Mouse (Mus musculus): ENCODE data around the gene 4930415O20Rik. TPM values are rescaled to one million over a fixed set of nuclear protein-coding genes. Genes with fewer than 3 reads are reported as not detected.
A peak's percentile ranks its signal among the peaks of the same experiment; 100 is the strongest.
"Not testable (repeated sequence)": the region's sequence is repeated elsewhere in the genome, so short reads cannot be mapped to it uniquely, and the experiment has no call there.

Gene 4930415O20Rik
- total RNA-seq, 2 experiments from 2014 or later: 0.73 TPM; not detected in 1

- peak; percentile 99 for DNase-seq (ENCODE audit: extremely low spot score in 1 of 2, low spot score in 1 of 2)
Observed at GRCm38 (mm10) chr15:98567278-98568134, 3.3 kb upstream of the 4930415O20Rik start.

- DNase-seq (ENCODE audit: extremely low spot score in 1 of 2, low spot score in 1 of 2): no peak
Observed at GRCm38 (mm10) chr15:98568256-98569033, 2.4 kb upstream of the 4930415O20Rik start.

- DNase-seq (ENCODE audit: extremely low spot score in 1 of 2, low spot score in 1 of 2): no peak
Observed at GRCm38 (mm10) chr15:98569216-98569615, 1.6 kb upstream of the 4930415O20Rik start.

- no peak for DNase-seq (ENCODE audit: extremely low spot score in 1 of 2, low spot score in 1 of 2)
Observed at GRCm38 (mm10) chr15:98569795-98570365, 924 bp upstream of the 4930415O20Rik start.

DNA sequence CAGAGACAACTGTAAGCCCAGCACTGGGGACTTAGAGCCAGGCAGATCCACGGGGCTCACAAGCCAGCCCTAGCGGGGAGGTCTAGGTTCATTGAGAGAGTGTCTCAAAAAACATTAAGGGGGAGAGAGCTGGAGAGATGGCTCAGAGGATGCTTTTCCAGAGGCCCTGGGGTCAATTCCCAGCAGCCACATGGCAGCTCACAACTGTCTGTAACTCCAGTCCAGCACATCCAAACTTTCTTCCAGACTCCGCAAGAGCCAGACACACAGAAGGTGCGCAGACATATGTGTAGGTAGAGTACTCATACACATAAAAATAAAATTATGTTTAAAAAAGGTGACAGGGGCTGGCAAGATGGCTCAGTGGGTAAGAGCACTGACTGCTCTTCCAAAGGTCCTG is 2.5 kb downstream of the 4930415O20Rik start:
- no peak for DNase-seq (ENCODE audit: extremely low spot score in 1 of 2, low spot score in 1 of 2)

- no peak for DNase-seq (ENCODE audit: extremely low spot score in 1 of 2, low spot score in 1 of 2)
Observed at GRCm38 (mm10) chr15:98579310-98579709, 8.5 kb downstream of the 4930415O20Rik start.

DNA sequence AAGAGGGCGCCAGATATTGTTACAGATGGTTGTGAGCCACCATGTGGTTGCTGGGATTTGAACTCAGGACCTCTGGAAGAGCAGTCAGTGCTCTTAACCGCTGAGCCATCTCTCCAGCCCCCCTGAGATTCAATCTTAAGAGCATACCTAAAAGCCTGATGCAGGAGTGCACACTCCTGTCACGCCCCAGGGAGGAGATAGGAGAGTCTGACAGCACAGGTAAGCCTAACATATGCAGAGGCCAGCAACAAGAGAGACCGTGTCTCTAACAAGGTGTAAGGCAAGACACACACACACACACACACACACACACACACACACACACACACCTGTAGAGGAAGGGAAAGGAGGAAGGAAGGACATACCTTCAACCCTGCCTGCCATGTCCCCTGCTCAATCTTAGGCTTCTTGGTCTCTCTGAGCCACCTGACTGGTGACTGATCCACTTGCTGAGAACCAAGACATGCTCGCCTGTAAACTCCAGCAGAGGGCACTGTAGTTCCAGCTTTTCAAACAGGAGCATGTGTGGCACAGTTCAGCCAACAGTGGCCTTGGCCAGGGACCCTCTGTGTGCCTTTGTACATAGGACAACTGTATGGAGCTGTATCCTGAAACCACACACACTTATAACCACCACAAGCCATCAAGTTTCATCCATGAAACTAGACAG is 9.1 kb downstream of the 4930415O20Rik start:
- DNase-seq (ENCODE audit: extremely low spot score in 1 of 2, low spot score in 1 of 2): peak; percentile 49 to 76

- no peak for DNase-seq (ENCODE audit: extremely low spot score in 1 of 2, low spot score in 1 of 2)
Observed at GRCm38 (mm10) chr15:98582410-98582809, 11.6 kb downstream of the 4930415O20Rik start.

DNA sequence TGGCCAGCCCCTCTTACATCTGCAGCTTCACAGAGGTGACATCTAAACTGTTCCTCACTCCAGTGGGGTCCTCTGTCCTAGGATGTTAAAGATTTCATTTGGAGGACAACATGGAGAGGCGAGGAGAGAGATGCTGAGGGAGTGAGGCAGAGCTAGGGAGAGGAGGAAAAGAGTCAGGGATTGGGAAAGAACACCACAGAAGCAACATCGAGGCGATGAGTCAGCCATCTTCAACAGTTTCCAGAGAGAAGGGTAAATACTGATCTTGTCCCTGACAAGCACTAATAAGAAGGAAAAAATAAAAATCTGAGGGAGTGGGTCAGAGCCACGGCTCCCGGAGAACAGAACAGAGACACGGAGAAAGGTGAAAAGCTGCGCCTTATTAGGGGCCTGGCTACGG is 12.2 kb downstream of the 4930415O20Rik start:
- no peak for DNase-seq (ENCODE audit: extremely low spot score in 1 of 2, low spot score in 1 of 2)

- no peak for DNase-seq (ENCODE audit: extremely low spot score in 1 of 2, low spot score in 1 of 2)
Observed at GRCm38 (mm10) chr15:98585421-98585820, 14.6 kb downstream of the 4930415O20Rik start.

- DNase-seq (ENCODE audit: extremely low spot score in 1 of 2, low spot score in 1 of 2): not testable (repeated sequence)
Observed at GRCm38 (mm10) chr15:98586141-98586540, 15.3 kb downstream of the 4930415O20Rik start.

DNA sequence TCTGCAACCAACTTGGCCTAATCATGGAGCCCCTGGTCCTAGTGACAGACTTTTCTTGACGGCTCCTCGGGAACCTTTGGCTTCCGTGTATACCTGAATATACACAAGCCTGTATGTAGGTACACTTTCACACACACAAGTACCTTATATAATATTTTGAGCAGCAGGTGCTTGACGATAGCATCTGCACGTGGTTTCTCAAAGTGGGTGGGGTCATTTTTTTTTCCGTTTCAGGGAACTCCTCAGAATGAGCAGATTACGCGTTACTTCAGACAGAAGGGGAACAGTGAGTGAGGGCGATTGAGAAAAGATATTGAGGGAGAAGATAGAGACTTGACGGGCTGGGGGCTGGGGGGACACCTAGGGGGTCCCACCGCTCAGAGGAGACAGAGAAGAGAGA is 16.9 kb downstream of the 4930415O20Rik start:
- no peak for DNase-seq (ENCODE audit: extremely low spot score in 1 of 2, low spot score in 1 of 2)

DNA sequence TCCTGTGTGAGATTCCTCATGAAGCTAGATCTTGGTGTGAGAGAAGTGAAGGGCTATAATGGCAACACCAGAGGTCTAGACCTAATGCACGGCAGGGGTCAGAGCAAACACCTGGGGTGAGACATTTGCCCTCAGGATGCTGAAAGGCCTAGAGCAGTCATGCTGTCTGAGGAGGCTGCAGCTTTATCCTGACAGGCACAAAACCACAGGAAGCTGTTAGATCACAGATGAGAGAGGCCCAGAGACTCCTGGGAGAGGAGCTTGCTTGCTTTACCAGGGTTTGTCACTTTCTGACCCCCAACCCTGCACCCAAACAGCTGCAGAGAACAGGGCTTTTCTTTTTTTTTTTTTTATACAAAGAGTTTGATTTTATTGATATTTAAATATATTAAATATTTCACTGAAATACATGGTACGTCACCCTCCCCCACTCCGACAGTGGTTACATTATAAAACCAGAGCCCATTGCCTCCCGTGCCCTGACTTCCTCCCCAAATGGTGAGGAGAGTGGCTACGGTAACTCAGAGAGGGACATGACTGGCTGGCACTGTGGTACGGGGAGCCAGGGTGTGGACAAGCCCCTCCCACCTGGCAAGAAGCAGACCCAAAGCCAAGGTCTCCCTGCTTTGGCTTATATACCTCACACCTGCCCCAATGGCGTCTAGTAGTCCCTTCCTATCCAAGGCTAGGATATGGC is 19.0 kb downstream of the 4930415O20Rik start:
- no peak for DNase-seq (ENCODE audit: extremely low spot score in 1 of 2, low spot score in 1 of 2)

GRCm38 (mm10) chr15:98591396-98591795 is 20.6 kb downstream of the 4930415O20Rik start:
- no peak for DNase-seq (ENCODE audit: extremely low spot score in 1 of 2, low spot score in 1 of 2)

DNA sequence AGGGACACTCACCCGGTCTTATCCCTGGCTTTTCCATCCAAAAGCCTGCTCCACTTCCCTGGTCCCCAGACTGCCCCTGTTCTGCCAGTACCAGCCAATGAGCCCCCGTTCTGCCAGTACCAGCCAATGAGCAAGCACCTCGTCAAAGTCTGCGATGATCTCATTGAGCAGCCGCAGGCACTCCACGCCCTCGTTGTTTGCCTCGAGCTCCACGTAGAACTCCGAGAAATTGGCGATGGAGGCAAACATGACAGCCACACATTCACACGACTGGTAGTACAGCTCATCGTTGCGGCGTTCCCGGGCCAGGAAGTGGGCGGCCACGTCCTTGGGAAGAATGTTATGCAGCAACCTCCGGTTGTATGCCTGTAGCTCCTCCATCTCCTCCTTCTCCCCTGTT is 23.4 kb downstream of the 4930415O20Rik start:
- DNase-seq (ENCODE audit: extremely low spot score in 1 of 2, low spot score in 1 of 2): no peak

DNA sequence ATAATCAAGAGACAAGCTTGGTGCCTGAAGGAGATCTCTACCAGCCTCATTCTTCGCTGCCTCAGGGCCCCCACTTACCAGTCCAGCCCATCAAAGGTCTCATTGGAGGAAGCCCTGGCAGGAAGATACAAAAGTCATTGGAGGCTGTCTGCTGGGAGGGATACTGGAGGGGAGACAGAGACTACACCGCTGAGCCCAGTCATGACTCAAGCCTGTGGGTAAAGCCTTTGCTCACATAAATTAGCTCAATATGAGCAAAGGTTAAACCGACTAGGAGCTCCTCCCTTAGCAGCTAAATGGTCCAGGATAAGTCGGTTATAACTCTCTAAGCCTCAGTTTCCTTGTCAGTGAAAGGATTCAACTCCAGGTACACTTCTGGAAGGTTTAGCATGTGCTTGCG is 24.2 kb downstream of the 4930415O20Rik start:
- no peak for DNase-seq (ENCODE audit: extremely low spot score in 1 of 2, low spot score in 1 of 2)

GRCm38 (mm10) chr15:98596609-98597008 is 25.8 kb downstream of the 4930415O20Rik start:
- DNase-seq (ENCODE audit: extremely low spot score in 1 of 2, low spot score in 1 of 2): no peak

GRCm38 (mm10) chr15:98600036-98600709 is 29.4 kb downstream of the 4930415O20Rik start:
- DNase-seq (ENCODE audit: extremely low spot score in 1 of 2, low spot score in 1 of 2): no peak

DNA sequence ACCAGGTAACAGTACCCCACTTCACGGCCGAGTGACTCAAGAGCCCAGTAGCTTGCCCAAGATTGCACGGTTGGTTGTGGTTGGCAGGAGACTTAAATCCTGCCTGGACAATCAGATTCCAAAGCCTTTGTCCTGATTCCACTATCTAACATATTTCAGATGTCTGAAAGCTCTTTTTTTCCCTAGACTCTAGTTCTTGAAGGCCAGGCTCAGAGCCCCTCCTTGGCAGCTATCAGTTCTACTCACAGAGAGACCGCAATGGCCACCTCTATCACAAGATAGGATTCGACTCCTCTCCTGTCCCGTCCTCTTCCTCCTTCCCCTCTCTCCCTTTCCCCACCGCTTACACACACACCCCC is 31.0 kb downstream of the 4930415O20Rik start:
- no peak for DNase-seq (ENCODE audit: extremely low spot score in 1 of 2, low spot score in 1 of 2)
